In genomic region chr11:99024468-99025134, GRCm38 (mm10) we compare ENCODE assay signal across 9 mouse cellular contexts. TPM values are rescaled to one million over a fixed set of nuclear protein-coding genes. Genes with fewer than 3 reads are reported as not detected.
A peak's percentile ranks its signal among the peaks of the same experiment; 100 is the strongest.
DNase-seq lines count a peak whose midpoint lies in the region; ATAC-seq lines count a peak whose summit lies in the region.
"Had no signal": no experiment of that assay in that cellular context is flagged by ENCODE, and none has a peak within 500 bp of the region (broad histone marks: within the 10 kb centered on the region; RNA-seq: fewer than 3 reads in every experiment).

No protein-coding gene starts in this region.

- peaks cover 29% of the 10 kb centered on the region for H3K4me1 ChIP-seq in kidney, embryonic 15.5 days
- no peaks in the 10 kb centered on the region for H3K4me1 ChIP-seq in brown adipose tissue, adult 24 weeks (ENCODE audit: control insufficient read depth, insufficient read depth, insufficient read length, low read length)
- H3K4me1 ChIP-seq in hindbrain, embryonic 13.5 days (replicated peaks): peaks cover 16% of the 10 kb centered on the region
- H3K4me1 ChIP-seq in midbrain, embryonic 15.5 days: peaks cover 12% of the 10 kb centered on the region

- no peaks in the 10 kb centered on the region for H3K9me3 ChIP-seq in kidney, embryonic 15.5 days (replicated peaks)
- H3K9me3 ChIP-seq in hindbrain, embryonic 13.5 days: no peaks in the 10 kb centered on the region
- H3K9me3 ChIP-seq in midbrain, embryonic 15.5 days: no peaks in the 10 kb centered on the region

- H3K9ac ChIP-seq in kidney, embryonic 15.5 days: peak overlapping the region; percentile 33; the same call in 1 of the 2 replicates
- 0 out of 2 replicates have a peak overlapping the region, but pooled peaks have one; percentile 54 for H3K9ac ChIP-seq in hindbrain, embryonic 13.5 days
- peak overlapping the region; percentile 16; the same call in 1 of the 2 replicates for H3K9ac ChIP-seq in midbrain, embryonic 15.5 days

- peak overlapping the region; percentile 91 for H3K4me3 ChIP-seq in kidney, embryonic 15.5 days (replicated peaks)
- H3K4me3 ChIP-seq in brown adipose tissue, adult 24 weeks (ENCODE audit: insufficient read depth, low read depth, low read length): peak overlapping the region; percentile 52
- H3K4me3 ChIP-seq in hindbrain, embryonic 13.5 days: peak overlapping the region; percentile 66
- peak overlapping the region; percentile 51 for H3K4me3 ChIP-seq in midbrain, embryonic 15.5 days

- peaks cover 26% of the 10 kb centered on the region for H3K36me3 ChIP-seq in kidney, embryonic 15.5 days
- H3K36me3 ChIP-seq in hindbrain, embryonic 13.5 days: no peaks in the 10 kb centered on the region
- H3K36me3 ChIP-seq in midbrain, embryonic 15.5 days (replicated peaks): no peaks in the 10 kb centered on the region

- 48% methylated on average over 18 of the region's 18 CpGs for WGBS in kidney, embryonic 15.5 days
- 52% methylated on average over 18 of the region's 18 CpGs for whole genome bisulfite sequencing in hindbrain, embryonic 13.5 days
- WGBS in midbrain, embryonic 15.5 days: 49% methylated on average over 18 of the region's 18 CpGs

- H3K27me3 ChIP-seq in kidney, embryonic 15.5 days: no peaks in the 10 kb centered on the region
- no peaks in the 10 kb centered on the region for H3K27me3 ChIP-seq in hindbrain, embryonic 13.5 days
- no peaks in the 10 kb centered on the region for H3K27me3 ChIP-seq in midbrain, embryonic 15.5 days (replicated peaks)
- H3K27me3 ChIP-seq: Patski had no signal

- DNase-seq in kidney, postnatal 14 days: no peak
- no peak for DNase-seq in yolk sac, embryonic 10.5 days (ENCODE audit: low spot score)
- DNase-seq in testis, postnatal 10 days (ENCODE audit: low spot score): no peak
- no peak for DNase-seq in frontal cortex, postnatal 10 days (ENCODE audit: low spot score in 2 of 2)

- H3K27ac ChIP-seq in kidney, embryonic 15.5 days: peak overlapping the region; percentile 77
- no peak overlapping the region for H3K27ac ChIP-seq in brown adipose tissue, adult 24 weeks (replicated peaks; ENCODE audit: low read depth, low read length)
- H3K27ac ChIP-seq in hindbrain, embryonic 13.5 days: no peak overlapping the region
- H3K27ac ChIP-seq in midbrain, embryonic 15.5 days: no peak overlapping the region

- H3K4me2 ChIP-seq in kidney, embryonic 15.5 days: peak overlapping the region; percentile 59
- peak overlapping the region; percentile 50 for H3K4me2 ChIP-seq in hindbrain, embryonic 13.5 days
- H3K4me2 ChIP-seq in midbrain, embryonic 15.5 days: peak overlapping the region; percentile 55

- no peak for ATAC-seq in kidney, embryonic 15.5 days (replicated peaks; ENCODE audit: low FRiP score)
- ATAC-seq in hindbrain, embryonic 13.5 days (ENCODE audit: low FRiP score): peak; percentile 8; the same call in 1 of the 2 replicates
- ATAC-seq in midbrain, embryonic 15.5 days (replicated peaks): peak; percentile 45; the same call in 1 of the 2 replicates

RNA-seq across cellular contexts. Expression of gene Top2a, which starts 0.6 kb away (rescaled TPM):
- 249 and 256 TPM in 2 replicates for polyA plus RNA-seq in kidney, embryonic 15.5 days (2015; fragmentation: Nextera tagmentation; extraction: Ambion mirVana)
- polyA plus RNA-seq in brown adipose tissue, adult 24 weeks (2012; ENCODE audit: insufficient read depth, insufficient read length, missing spikeins): 0.92 and 1.2 TPM in 2 replicates
- 55.7 and 62.2 TPM in 2 replicates for polyA plus RNA-seq in hindbrain, embryonic 13.5 days (2015; fragmentation: Nextera tagmentation; extraction: Ambion mirVana)
- 31.8 and 33.9 TPM in 2 replicates for polyA plus RNA-seq in midbrain, embryonic 15.5 days (2015; fragmentation: Nextera tagmentation; extraction: Ambion mirVana)

RNA-seq across cellular contexts. Expression of gene Igfbp4, which starts 16.4 kb away (rescaled TPM):
- 644 and 695 TPM in 2 replicates for polyA plus RNA-seq in kidney, embryonic 15.5 days (2015; fragmentation: Nextera tagmentation; extraction: Ambion mirVana)
- 63.5 and 77.4 TPM in 2 replicates for polyA plus RNA-seq in brown adipose tissue, adult 24 weeks (2012; ENCODE audit: insufficient read depth, insufficient read length, missing spikeins)
- 194 and 196 TPM in 2 replicates for polyA plus RNA-seq in hindbrain, embryonic 13.5 days (2015; fragmentation: Nextera tagmentation; extraction: Ambion mirVana)
- polyA plus RNA-seq in midbrain, embryonic 15.5 days (2015; fragmentation: Nextera tagmentation; extraction: Ambion mirVana): 136 and 154 TPM in 2 replicates

RNA-seq across cellular contexts. Expression of gene Gjd3, which starts 41.8 kb away (rescaled TPM):
- polyA plus RNA-seq in kidney, embryonic 15.5 days (2015; fragmentation: Nextera tagmentation; extraction: Ambion mirVana): 0.48 and 0.51 TPM in 2 replicates
- polyA plus RNA-seq in brown adipose tissue, adult 24 weeks (2012; ENCODE audit: insufficient read depth, insufficient read length, missing spikeins): not detected in 2 replicates
- polyA plus RNA-seq in hindbrain, embryonic 13.5 days (2015; fragmentation: Nextera tagmentation; extraction: Ambion mirVana): 1.5 and 1.6 TPM in 2 replicates
- polyA plus RNA-seq in midbrain, embryonic 15.5 days (2015; fragmentation: Nextera tagmentation; extraction: Ambion mirVana): 1.4 and 2.4 TPM in 2 replicates

Comparison
In these comparisons a context has a peak if more than half of its experiments do, and no peak if none do; other contexts are left out.
1. RNA of gene Top2a, which starts 0.6 kb away (polyA plus RNA-seq): 249 to 256 TPM in kidney, embryonic 15.5 days, 55.7 to 62.2 TPM in hindbrain, embryonic 13.5 days and 31.8 to 33.9 TPM in midbrain, embryonic 15.5 days; 0.92 to 1.2 TPM in brown adipose tissue, adult 24 weeks; every median in the first group is over 10 times any median in the second.
2. Peak in every context shown above with its lines, with median percentiles within 50 percentile points of each other: H3K4me2 ChIP-seq, H3K4me3 ChIP-seq and H3K9ac ChIP-seq.